Mouse (Mus musculus): Measurements from ENCODE around the gene Sgcd. TPM values are rescaled to one million over a fixed set of nuclear protein-coding genes. Genes with fewer than 3 reads are reported as not detected.

The Sgcd gene
- polyA plus RNA-seq, 1 experiment from 2014 or later = 4.3 TPM

GRCm38 (mm10) chr11:46875774-46876173, 1113.0 kb downstream of the Sgcd start:
- ATAC-seq (ENCODE audit: low FRiP score) (no peak), DNase-seq (ENCODE audit: low spot score) (no peak)
- no peaks in the 10 kb centered on the region for H3K27me3 ChIP-seq (ENCODE audit: control insufficient read depth, insufficient read depth, low read length)
- no peaks in the 10 kb centered on the region for H3K4me1 ChIP-seq (replicated peaks; ENCODE audit: control insufficient read depth, insufficient read depth, low read length)
- H3K36me3 ChIP-seq (ENCODE audit: control insufficient read depth, insufficient read depth, low read length) = no peaks in the 10 kb centered on the region
- no peak overlapping the region for H3K4me3 ChIP-seq (ENCODE audit: low read depth, low read length)
- 80% methylated on average over 1 of the region's 1 CpGs for WGBS
- H3K9ac ChIP-seq (ENCODE audit: low read depth, low read length) = no peak overlapping the region
- H3K9me3 ChIP-seq (ENCODE audit: control insufficient read depth, low read length) = no peaks in the 10 kb centered on the region
- no peak overlapping the region for H3K4me2 ChIP-seq (replicated peaks; ENCODE audit: low read depth, low read length)
- no peak overlapping the region for H3K27ac ChIP-seq (ENCODE audit: low read depth, low read length)

- Histone ChIP-seq H3K27ac (ENCODE audit: low read depth, low read length) (no peak overlapping the region), H3K36me3 (ENCODE audit: control insufficient read depth, insufficient read depth, low read length) (no peaks in the 10 kb centered on the region), H3K27me3 (ENCODE audit: control insufficient read depth, insufficient read depth, low read length) (no peaks in the 10 kb centered on the region), H3K9me3 (ENCODE audit: control insufficient read depth, low read length) (no peaks in the 10 kb centered on the region), H3K4me1 (replicated peaks; ENCODE audit: control insufficient read depth, insufficient read depth, low read length) (no peaks in the 10 kb centered on the region), H3K9ac (ENCODE audit: low read depth, low read length) (no peak overlapping the region), H3K4me3 (ENCODE audit: low read depth, low read length) (no peak overlapping the region), H3K4me2 (replicated peaks; ENCODE audit: low read depth, low read length) (no peak overlapping the region)
- DNase-seq (ENCODE audit: low spot score) = no peak
- WGBS = 82% methylated on average over 7 of the region's 7 CpGs
- no peak for ATAC-seq (ENCODE audit: low FRiP score)
These were observed 1120.2 kb downstream of the Sgcd start for GRCm38 (mm10) chr11:46868594-46868993.

GRCm38 (mm10) chr11:46864809-46865208, 1124.0 kb downstream of the Sgcd start:
- DNase-seq (ENCODE audit: low spot score) (peak; percentile 48), ATAC-seq (ENCODE audit: low FRiP score) (peak; percentile 57; the same call in 1 of the 2 replicates)
- H3K27me3 ChIP-seq (ENCODE audit: control insufficient read depth, insufficient read depth, low read length) = no peaks in the 10 kb centered on the region
- no peak overlapping the region for H3K4me3 ChIP-seq (ENCODE audit: low read depth, low read length)
- no peaks in the 10 kb centered on the region for H3K4me1 ChIP-seq (replicated peaks; ENCODE audit: control insufficient read depth, insufficient read depth, low read length)
- no peak overlapping the region for H3K27ac ChIP-seq (ENCODE audit: low read depth, low read length)
- 73% methylated on average over 1 of the region's 1 CpGs for WGBS
- no peaks in the 10 kb centered on the region for H3K36me3 ChIP-seq (ENCODE audit: control insufficient read depth, insufficient read depth, low read length)
- H3K9me3 ChIP-seq (ENCODE audit: control insufficient read depth, low read length) = no peaks in the 10 kb centered on the region
- no peak overlapping the region for H3K4me2 ChIP-seq (replicated peaks; ENCODE audit: low read depth, low read length)
- H3K9ac ChIP-seq (ENCODE audit: low read depth, low read length) = no peak overlapping the region

- no peaks in the 10 kb centered on the region for H3K36me3 ChIP-seq (ENCODE audit: control insufficient read depth, insufficient read depth, low read length)
- H3K4me2 ChIP-seq (replicated peaks; ENCODE audit: low read depth, low read length) = no peak overlapping the region
- no peaks in the 10 kb centered on the region for H3K9me3 ChIP-seq (ENCODE audit: control insufficient read depth, low read length)
- no peak overlapping the region for H3K4me3 ChIP-seq (ENCODE audit: low read depth, low read length)
- H3K4me1 ChIP-seq (replicated peaks; ENCODE audit: control insufficient read depth, insufficient read depth, low read length) = no peaks in the 10 kb centered on the region
- H3K9ac ChIP-seq (ENCODE audit: low read depth, low read length) = no peak overlapping the region
- ATAC-seq (ENCODE audit: low FRiP score) (no peak), DNase-seq (ENCODE audit: low spot score) (peak; percentile 27)
- H3K27me3 ChIP-seq (ENCODE audit: control insufficient read depth, insufficient read depth, low read length) = no peaks in the 10 kb centered on the region
- whole genome bisulfite sequencing = 28% methylated on average over 8 of the region's 8 CpGs
- H3K27ac ChIP-seq (ENCODE audit: low read depth, low read length) = no peak overlapping the region
These were observed 1140.4 kb downstream of the Sgcd start for GRCm38 (mm10) chr11:46848221-46848971.

GRCm38 (mm10) chr11:46847827-46848220, 1140.9 kb downstream of the Sgcd start:
- no peaks in the 10 kb centered on the region for H3K9me3 ChIP-seq (ENCODE audit: control insufficient read depth, low read length)
- no peaks in the 10 kb centered on the region for H3K27me3 ChIP-seq (ENCODE audit: control insufficient read depth, insufficient read depth, low read length)
- no peak overlapping the region for H3K4me3 ChIP-seq (ENCODE audit: low read depth, low read length)
- no peak for DNase-seq (ENCODE audit: low spot score)
- 45% methylated on average over 3 of the region's 3 CpGs for WGBS
- no peak overlapping the region for H3K9ac ChIP-seq (ENCODE audit: low read depth, low read length)
- no peak overlapping the region for H3K27ac ChIP-seq (ENCODE audit: low read depth, low read length)
- no peak for ATAC-seq (ENCODE audit: low FRiP score)
- H3K4me2 ChIP-seq (replicated peaks; ENCODE audit: low read depth, low read length) = no peak overlapping the region
- no peaks in the 10 kb centered on the region for H3K36me3 ChIP-seq (ENCODE audit: control insufficient read depth, insufficient read depth, low read length)
- no peaks in the 10 kb centered on the region for H3K4me1 ChIP-seq (replicated peaks; ENCODE audit: control insufficient read depth, insufficient read depth, low read length)

- 65% methylated on average over 1 of the region's 1 CpGs for WGBS
These were observed 1142.1 kb downstream of the Sgcd start for GRCm38 (mm10) chr11:46846661-46847060.

More at GRCm38 (mm10) chr11:46846661-46847060, 1142.1 kb downstream of the Sgcd start:
- DNase-seq (ENCODE audit: low spot score) (no peak), ATAC-seq (ENCODE audit: low FRiP score) (no peak)
- Histone ChIP-seq H3K9ac (ENCODE audit: low read depth, low read length) (no peak overlapping the region), H3K27me3 (ENCODE audit: control insufficient read depth, insufficient read depth, low read length) (no peaks in the 10 kb centered on the region), H3K4me1 (replicated peaks; ENCODE audit: control insufficient read depth, insufficient read depth, low read length) (no peaks in the 10 kb centered on the region), H3K27ac (ENCODE audit: low read depth, low read length) (no peak overlapping the region), H3K4me3 (ENCODE audit: low read depth, low read length) (no peak overlapping the region), H3K9me3 (ENCODE audit: control insufficient read depth, low read length) (no peaks in the 10 kb centered on the region), H3K36me3 (ENCODE audit: control insufficient read depth, insufficient read depth, low read length) (no peaks in the 10 kb centered on the region), H3K4me2 (replicated peaks; ENCODE audit: low read depth, low read length) (no peak overlapping the region)

Measured in hindbrain, embryonic 11.5 days (tissue).